Mouse (Mus musculus): ENCODE measurements around the gene B9d2. TPM values are rescaled to one million over a fixed set of nuclear protein-coding genes. Genes with fewer than 3 reads are reported as not detected.
A peak's percentile ranks its signal among the peaks of the same experiment; 100 is the strongest.

Gene B9d2
- 10 to 100 TPM; 24.7 to 25.7 TPM for total RNA-seq (2021)

GRCm38 (mm10) chr7:25680514-25681258 lies at the start of gene B9d2:
Gene B9d2 (plus strand): TSS chr7:25680780.
- intact Hi-C loops (cut with DNase I): no loop called here
- DNase-seq: peak; percentile 96

GRCm38 (mm10) chr7:25632679-25633078 lies 47.9 kb upstream of the B9d2 start:
- no peak for DNase-seq
- intact Hi-C loops (cut with DNase I): no loop called here

GRCm38 (mm10) chr7:25636373-25636772 lies 44.2 kb upstream of the B9d2 start:
- intact Hi-C loops (cut with DNase I): no loop called here
- DNase-seq: no peak

GRCm38 (mm10) chr7:25637099-25637498 lies 43.5 kb upstream of the B9d2 start:
- no peak for DNase-seq

GRCm38 (mm10) chr7:25639754-25640153 lies 40.8 kb upstream of the B9d2 start:
- intact Hi-C loops (cut with DNase I): no loop called here
- no peak for DNase-seq

More at GRCm38 (mm10) chr7:25637099-25637498, 43.5 kb upstream of the B9d2 start:
- intact Hi-C loops (cut with DNase I): no loop called here

GRCm38 (mm10) chr7:25644136-25644535 lies 36.4 kb upstream of the B9d2 start:
- no peak for DNase-seq

GRCm38 (mm10) chr7:25644631-25645030 lies 35.9 kb upstream of the B9d2 start:
- DNase-seq: no peak
- intact Hi-C loops (cut with DNase I): no loop called here

More at GRCm38 (mm10) chr7:25644136-25644535, 36.4 kb upstream of the B9d2 start:
- intact Hi-C loops (cut with DNase I): no loop called here

- DNase-seq: no peak
- intact Hi-C loops (cut with DNase I): no loop called here
Observed at GRCm38 (mm10) chr7:25645074-25645473, 35.5 kb upstream of the B9d2 start.

- DNase-seq: no peak
- intact Hi-C loops (cut with DNase I): no loop called here
Observed at GRCm38 (mm10) chr7:25647574-25648123, 32.9 kb upstream of the B9d2 start.

- intact Hi-C loops (cut with DNase I): no loop called here
- no peak for DNase-seq
Observed at GRCm38 (mm10) chr7:25649839-25650238, 30.7 kb upstream of the B9d2 start.

- DNase-seq: no peak
- intact Hi-C loops (cut with DNase I): no loop called here
Observed at GRCm38 (mm10) chr7:25651281-25651680, 29.3 kb upstream of the B9d2 start.

- intact Hi-C loops (cut with DNase I): no loop called here
- DNase-seq: no peak
Observed at GRCm38 (mm10) chr7:25652244-25652759, 28.3 kb upstream of the B9d2 start.

- intact Hi-C loops (cut with DNase I): no loop called here
- DNase-seq: no peak
Observed at GRCm38 (mm10) chr7:25655601-25656428, 24.8 kb upstream of the B9d2 start.

GRCm38 (mm10) chr7:25657785-25658184 lies 22.8 kb upstream of the B9d2 start:
- intact Hi-C loops (cut with DNase I): no loop called here
- no peak for DNase-seq

- DNase-seq: peak; percentile 99
- intact Hi-C loops (cut with DNase I): no loop called here
Observed at GRCm38 (mm10) chr7:25658657-25659472, 21.7 kb upstream of the B9d2 start, which contains the start of the genes Bckdha and Exosc5. Gene Bckdha (minus strand): TSS chr7:25658981. Gene Exosc5 (plus strand): TSS chr7:25659164.

GRCm38 (mm10) chr7:25666381-25666780 lies 14.2 kb upstream of the B9d2 start:
- intact Hi-C loops (cut with DNase I): no loop called here
- DNase-seq: no peak

GRCm38 (mm10) chr7:25669158-25669557 lies 11.4 kb upstream of the B9d2 start:
- intact Hi-C loops (cut with DNase I): no loop called here
- DNase-seq: no peak

GRCm38 (mm10) chr7:25669631-25670030 lies 10.9 kb upstream of the B9d2 start:
- intact Hi-C loops (cut with DNase I): no loop called here

GRCm38 (mm10) chr7:25670096-25670495 lies 10.5 kb upstream of the B9d2 start:
- DNase-seq: no peak
- intact Hi-C loops (cut with DNase I): no loop called here

More at GRCm38 (mm10) chr7:25669631-25670030, 10.9 kb upstream of the B9d2 start:
- no peak for DNase-seq

- DNase-seq: no peak
- intact Hi-C loops (cut with DNase I): no loop called here
Observed at GRCm38 (mm10) chr7:25671686-25672085, 8.9 kb upstream of the B9d2 start.

Measured in left cerebral cortex, postnatal 4 days (tissue).